Mouse (Mus musculus): ENCODE data around the gene Lrfn4. TPM values are rescaled to one million over a fixed set of nuclear protein-coding genes. Genes with fewer than 3 reads are reported as not detected.

Lrfn4 gene
- polyA plus RNA-seq, 1 experiment = 40.8 TPM

GRCm38 (mm10) chr19:4607406-4607805, 8.1 kb downstream of the Lrfn4 start:
- no peaks in the 10 kb centered on the region for H3K36me3 ChIP-seq (ENCODE audit: control insufficient read depth, insufficient read depth)
- H3K4me3 ChIP-seq (ENCODE audit: insufficient read depth, poor library complexity, severe bottlenecking) = no peak overlapping the region
- no peaks in the 10 kb centered on the region for H3K79me3 ChIP-seq (ENCODE audit: low read depth)
- TF ChIP-seq MAX (IDR thresholded peaks at IDR 0.05) (no peak), FOSL1 (IDR thresholded peaks at IDR 0.05; ENCODE audit: insufficient read depth, low read length, poor library complexity, severe bottlenecking) (no peak), MYOG (IDR thresholded peaks at IDR 0.05; ENCODE audit: control insufficient read depth, extremely low read depth, insufficient read length) (no peak), USF1 (IDR thresholded peaks at IDR 0.05; ENCODE audit: low read depth) (no peak), CTCF (IDR thresholded peaks at IDR 0.05; ENCODE audit: control insufficient read depth, insufficient read depth, insufficient read length) (no peak), CEBPB (IDR thresholded peaks at IDR 0.05; ENCODE audit: low read depth) (no peak), MYOD1 (IDR thresholded peaks at IDR 0.05; ENCODE audit: control insufficient read depth, insufficient read length, low read depth) (no peak)
- H3K27me3 ChIP-seq (ENCODE audit: control insufficient read depth, insufficient read depth, insufficient read length) = no peaks in the 10 kb centered on the region
- H3K79me2 ChIP-seq (ENCODE audit: control insufficient read depth, insufficient read depth) = no peaks in the 10 kb centered on the region
- no peak overlapping the region for H3ac ChIP-seq (ENCODE audit: control insufficient read depth, insufficient read length, low read depth)

GRCm38 (mm10) chr19:4605654-4606053, 9.8 kb downstream of the Lrfn4 start:
- Histone ChIP-seq H3ac (ENCODE audit: control insufficient read depth, insufficient read length, low read depth) (no peak overlapping the region), H3K79me3 (ENCODE audit: low read depth) (no peaks in the 10 kb centered on the region), H3K4me3 (ENCODE audit: insufficient read depth, poor library complexity, severe bottlenecking) (no peak overlapping the region), H3K27me3 (ENCODE audit: control insufficient read depth, insufficient read depth, insufficient read length) (no peaks in the 10 kb centered on the region), H3K79me2 (ENCODE audit: control insufficient read depth, insufficient read depth) (no peaks in the 10 kb centered on the region), H3K36me3 (ENCODE audit: control insufficient read depth, insufficient read depth) (no peaks in the 10 kb centered on the region)
- no peak for TF ChIP-seq CTCF (IDR thresholded peaks at IDR 0.05; ENCODE audit: control insufficient read depth, insufficient read depth, insufficient read length)
- no peak for TF ChIP-seq MYOD1 (IDR thresholded peaks at IDR 0.05; ENCODE audit: control insufficient read depth, insufficient read length, low read depth)
- no peak for TF ChIP-seq MYOG (IDR thresholded peaks at IDR 0.05; ENCODE audit: control insufficient read depth, extremely low read depth, insufficient read length)
- TF ChIP-seq MAX (IDR thresholded peaks at IDR 0.05) = no peak
- no peak for TF ChIP-seq CEBPB (IDR thresholded peaks at IDR 0.05; ENCODE audit: low read depth)
- no peak for TF ChIP-seq FOSL1 (IDR thresholded peaks at IDR 0.05; ENCODE audit: insufficient read depth, low read length, poor library complexity, severe bottlenecking)
- TF ChIP-seq USF1 (IDR thresholded peaks at IDR 0.05; ENCODE audit: low read depth) = no peak

- Histone ChIP-seq H3K27me3 (ENCODE audit: control insufficient read depth, insufficient read depth, insufficient read length) (no peaks in the 10 kb centered on the region), H3K79me3 (ENCODE audit: low read depth) (no peaks in the 10 kb centered on the region), H3K4me3 (ENCODE audit: insufficient read depth, poor library complexity, severe bottlenecking) (no peak overlapping the region), H3K79me2 (ENCODE audit: control insufficient read depth, insufficient read depth) (no peaks in the 10 kb centered on the region), H3K36me3 (ENCODE audit: control insufficient read depth, insufficient read depth) (no peaks in the 10 kb centered on the region), H3ac (ENCODE audit: control insufficient read depth, insufficient read length, low read depth) (no peak overlapping the region)
- TF ChIP-seq MAX (IDR thresholded peaks at IDR 0.05) (no peak), CTCF (IDR thresholded peaks at IDR 0.05; ENCODE audit: control insufficient read depth, insufficient read depth, insufficient read length) (no peak)
These were observed 11.4 kb downstream of the Lrfn4 start for GRCm38 (mm10) chr19:4603801-4604723.

- TF ChIP-seq CTCF (IDR thresholded peaks at IDR 0.05; ENCODE audit: control insufficient read depth, insufficient read depth, insufficient read length) (no peak), MYOD1 (IDR thresholded peaks at IDR 0.05; ENCODE audit: control insufficient read depth, insufficient read length, low read depth) (no peak), MAX (IDR thresholded peaks at IDR 0.05) (no peak), CEBPB (IDR thresholded peaks at IDR 0.05; ENCODE audit: low read depth) (no peak), FOSL1 (IDR thresholded peaks at IDR 0.05; ENCODE audit: insufficient read depth, low read length, poor library complexity, severe bottlenecking) (no peak), MYOG (IDR thresholded peaks at IDR 0.05; ENCODE audit: control insufficient read depth, extremely low read depth, insufficient read length) (no peak), USF1 (IDR thresholded peaks at IDR 0.05; ENCODE audit: low read depth) (no peak)
- Histone ChIP-seq H3K4me3 (ENCODE audit: insufficient read depth, poor library complexity, severe bottlenecking) (no peak overlapping the region), H3K79me2 (ENCODE audit: control insufficient read depth, insufficient read depth) (no peaks in the 10 kb centered on the region)
These were observed 13.0 kb downstream of the Lrfn4 start for GRCm38 (mm10) chr19:4602459-4602858.

GRCm38 (mm10) chr19:4596071-4596470, 19.4 kb downstream of the Lrfn4 start:
- no peaks in the 10 kb centered on the region for H3K36me3 ChIP-seq (ENCODE audit: control insufficient read depth, insufficient read depth)
- H3K27me3 ChIP-seq (ENCODE audit: control insufficient read depth, insufficient read depth, insufficient read length) = no peaks in the 10 kb centered on the region
- H3K4me3 ChIP-seq (ENCODE audit: insufficient read depth, poor library complexity, severe bottlenecking) = no peak overlapping the region
- no peaks in the 10 kb centered on the region for H3K79me3 ChIP-seq (ENCODE audit: low read depth)
- no peaks in the 10 kb centered on the region for H3K79me2 ChIP-seq (ENCODE audit: control insufficient read depth, insufficient read depth)
- H3ac ChIP-seq (ENCODE audit: control insufficient read depth, insufficient read length, low read depth) = no peak overlapping the region
- TF ChIP-seq MYOG (IDR thresholded peaks at IDR 0.05; ENCODE audit: control insufficient read depth, extremely low read depth, insufficient read length) (no peak), MAX (IDR thresholded peaks at IDR 0.05) (no peak), USF1 (IDR thresholded peaks at IDR 0.05; ENCODE audit: low read depth) (no peak), CTCF (IDR thresholded peaks at IDR 0.05; ENCODE audit: control insufficient read depth, insufficient read depth, insufficient read length) (no peak), CEBPB (IDR thresholded peaks at IDR 0.05; ENCODE audit: low read depth) (no peak), FOSL1 (IDR thresholded peaks at IDR 0.05; ENCODE audit: insufficient read depth, low read length, poor library complexity, severe bottlenecking) (no peak)

More at GRCm38 (mm10) chr19:4602459-4602858, 13.0 kb downstream of the Lrfn4 start:
- no peaks in the 10 kb centered on the region for H3K27me3 ChIP-seq (ENCODE audit: control insufficient read depth, insufficient read depth, insufficient read length)
- no peak overlapping the region for H3ac ChIP-seq (ENCODE audit: control insufficient read depth, insufficient read length, low read depth)
- H3K79me3 ChIP-seq (ENCODE audit: low read depth) = no peaks in the 10 kb centered on the region
- no peaks in the 10 kb centered on the region for H3K36me3 ChIP-seq (ENCODE audit: control insufficient read depth, insufficient read depth)

All from C2C12 (cell line).